Mouse (Mus musculus) fibroblast of lung, adult 2 months (primary cell): Measurements from ENCODE around the gene 9130409I23Rik.
A peak's percentile ranks its signal among the peaks of the same experiment; 100 is the strongest.

ENCODE experiments used
- DNase-seq: peaks from one replicate; pipeline ENCODE4 v3.0.0-alpha.2; 2011; ENCODE audit warnings: low read depth

The 9130409I23Rik gene

DNA sequence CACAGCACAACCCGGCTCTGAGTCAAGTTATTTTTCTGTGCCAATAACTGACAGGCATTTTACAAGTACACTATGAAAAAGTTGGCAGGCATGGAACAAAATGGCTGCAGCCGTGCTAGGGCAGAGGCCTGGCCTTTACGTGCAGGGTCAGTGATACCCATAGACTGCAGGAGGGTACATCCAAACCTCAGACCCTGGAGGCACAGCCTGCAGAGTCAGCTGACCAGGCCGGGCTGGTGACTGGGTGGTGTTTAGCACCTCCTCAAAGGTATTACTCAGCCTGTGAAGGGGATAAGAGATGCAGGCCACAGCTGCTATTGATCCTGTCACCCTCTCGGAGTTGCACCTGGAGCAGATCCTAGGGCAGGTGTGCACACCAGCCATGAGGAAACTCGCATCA, at the start of gene 9130409I23Rik:
TSS of gene 9130409I23Rik (plus strand) at position 301 of the 400 bp plus-strand sequence.
- no peak for DNase-seq

- no peak for DNase-seq
Observed at GRCm38 (mm10) chr1:181001621-181002020, 49.4 kb upstream of the 9130409I23Rik start.

DNA sequence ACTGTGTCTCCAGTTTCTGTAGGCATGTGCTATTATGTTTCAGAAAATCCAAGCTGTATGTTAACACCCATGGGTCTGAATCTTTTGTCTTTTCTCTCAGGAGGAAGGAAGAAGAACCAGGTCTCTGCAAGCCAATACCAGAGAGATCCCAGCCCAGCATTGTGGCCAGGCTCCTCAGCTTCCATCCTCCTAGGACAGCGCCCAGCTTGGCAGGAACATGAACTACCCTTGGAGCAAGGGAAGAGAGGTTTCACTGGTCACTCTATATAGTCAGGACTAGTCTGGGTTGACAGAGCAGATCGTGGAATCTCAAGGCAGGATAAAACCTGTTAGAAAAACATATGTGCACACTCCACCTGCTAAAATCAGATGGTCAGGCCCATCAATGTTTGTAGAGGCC, 47.2 kb upstream of the 9130409I23Rik start:
- DNase-seq = no peak

DNA sequence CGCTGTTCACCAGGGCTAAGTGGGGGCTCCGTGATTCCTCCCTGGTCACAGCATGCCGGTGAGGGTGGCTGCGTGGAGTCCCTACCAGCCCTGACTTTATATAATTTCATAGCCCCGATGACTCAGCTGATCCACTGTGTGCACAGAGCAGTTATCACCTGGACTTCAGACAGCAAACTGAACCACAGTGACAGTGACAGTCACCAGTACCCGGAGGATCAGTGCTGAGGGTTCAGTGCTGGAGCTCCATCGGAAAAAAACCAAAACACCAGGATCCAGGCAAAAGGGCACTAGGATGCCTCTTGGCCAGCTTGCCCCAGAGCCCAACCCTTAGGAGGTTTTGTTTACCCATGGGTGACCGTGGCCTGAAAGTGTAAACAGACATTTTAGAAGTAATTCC, 45.7 kb upstream of the 9130409I23Rik start:
- DNase-seq = no peak

GRCm38 (mm10) chr1:181007831-181008230, 43.2 kb upstream of the 9130409I23Rik start:
- no peak for DNase-seq

DNA sequence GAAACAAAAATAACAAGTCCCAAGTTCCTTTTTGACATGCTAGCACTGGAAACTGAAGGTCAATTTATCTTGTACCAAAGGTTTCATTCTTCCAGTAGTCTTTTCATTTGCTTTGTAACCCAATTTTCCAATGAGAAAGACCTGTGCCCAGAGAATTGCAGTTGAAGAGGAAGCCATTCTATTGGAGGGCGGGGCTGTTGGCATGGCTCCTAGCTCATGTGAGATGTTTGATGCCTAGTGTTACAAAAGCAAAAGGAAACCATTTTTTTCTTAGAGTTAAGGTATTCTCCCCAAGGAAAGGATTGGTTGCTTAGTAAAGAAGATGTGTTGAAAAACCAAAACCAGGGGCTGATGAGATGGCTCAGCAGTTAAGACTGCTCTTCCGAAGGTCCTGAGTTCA, 42.8 kb upstream of the 9130409I23Rik start:
- DNase-seq = no peak

- DNase-seq = no peak
Observed at GRCm38 (mm10) chr1:181009011-181009590, 41.9 kb upstream of the 9130409I23Rik start.

GRCm38 (mm10) chr1:181009754-181010153, 41.3 kb upstream of the 9130409I23Rik start:
- peak; percentile 97 for DNase-seq

GRCm38 (mm10) chr1:181010171-181010932, 40.7 kb upstream of the 9130409I23Rik start:
- DNase-seq = no peak

DNA sequence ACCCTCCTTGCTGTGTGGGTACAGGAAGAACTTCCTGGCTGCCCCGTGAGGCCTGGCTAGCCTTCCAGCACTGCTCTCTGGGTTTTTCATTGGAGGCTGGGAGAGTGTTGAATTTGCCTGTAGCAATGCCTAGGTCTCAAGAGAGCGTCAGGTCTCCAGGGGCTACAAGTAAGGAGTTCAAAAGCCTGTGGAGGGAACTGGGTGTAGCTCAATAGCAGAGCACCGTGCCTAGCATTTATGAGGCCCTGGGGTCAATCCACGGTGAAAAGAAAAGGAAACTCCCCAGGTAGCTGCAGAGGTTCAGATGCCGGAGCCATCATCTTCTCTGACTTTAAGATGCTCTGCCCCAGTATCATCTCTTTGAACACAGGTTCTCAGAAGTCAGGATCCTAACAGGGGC, 39.4 kb upstream of the 9130409I23Rik start:
- no peak for DNase-seq

DNA sequence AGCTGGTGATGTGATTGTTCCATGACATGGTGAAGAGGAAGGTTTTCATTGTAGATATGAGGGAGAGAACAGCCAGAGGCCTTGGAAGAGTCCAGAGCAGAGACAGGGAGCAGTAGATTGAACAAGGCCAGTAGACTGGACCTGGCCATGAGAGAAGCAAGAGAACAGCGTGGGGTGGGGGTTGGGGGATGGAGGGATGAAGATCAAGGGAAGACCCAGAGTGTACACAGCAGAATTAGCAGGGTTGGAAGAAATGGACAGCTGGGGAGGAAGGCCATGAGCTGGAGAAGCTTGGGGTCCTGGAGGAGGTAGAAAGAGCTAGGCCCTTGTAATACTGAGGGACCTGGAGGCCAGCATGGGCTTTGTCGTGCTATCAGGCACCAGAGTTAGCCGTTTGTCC, 38.6 kb upstream of the 9130409I23Rik start:
- no peak for DNase-seq

DNA sequence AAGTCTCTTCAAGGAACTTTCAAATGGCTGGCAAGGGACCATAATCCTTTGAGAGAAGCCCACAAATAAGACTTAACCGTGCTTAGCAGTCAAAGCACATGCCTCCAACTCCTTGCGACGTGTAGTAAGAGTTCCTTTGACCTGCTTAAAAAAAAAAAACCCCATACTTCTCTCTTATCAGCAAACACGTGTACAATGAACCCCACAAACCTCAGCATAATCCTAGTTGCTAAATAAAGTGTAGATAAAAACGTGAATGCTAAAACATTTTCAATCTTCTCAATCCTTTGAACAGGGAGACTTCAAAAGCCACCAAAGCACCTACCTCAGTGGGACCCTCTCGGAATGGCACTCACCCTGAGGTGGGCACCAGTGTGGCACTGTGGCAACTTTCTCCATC, 37.6 kb upstream of the 9130409I23Rik start:
- no peak for DNase-seq

GRCm38 (mm10) chr1:181014731-181015500, 36.1 kb upstream of the 9130409I23Rik start:
- peak; percentile 69 for DNase-seq

GRCm38 (mm10) chr1:181015558-181015957, 35.5 kb upstream of the 9130409I23Rik start:
- peak; percentile 96 for DNase-seq

GRCm38 (mm10) chr1:181016045-181016444, 35.0 kb upstream of the 9130409I23Rik start:
- DNase-seq = no peak

DNA sequence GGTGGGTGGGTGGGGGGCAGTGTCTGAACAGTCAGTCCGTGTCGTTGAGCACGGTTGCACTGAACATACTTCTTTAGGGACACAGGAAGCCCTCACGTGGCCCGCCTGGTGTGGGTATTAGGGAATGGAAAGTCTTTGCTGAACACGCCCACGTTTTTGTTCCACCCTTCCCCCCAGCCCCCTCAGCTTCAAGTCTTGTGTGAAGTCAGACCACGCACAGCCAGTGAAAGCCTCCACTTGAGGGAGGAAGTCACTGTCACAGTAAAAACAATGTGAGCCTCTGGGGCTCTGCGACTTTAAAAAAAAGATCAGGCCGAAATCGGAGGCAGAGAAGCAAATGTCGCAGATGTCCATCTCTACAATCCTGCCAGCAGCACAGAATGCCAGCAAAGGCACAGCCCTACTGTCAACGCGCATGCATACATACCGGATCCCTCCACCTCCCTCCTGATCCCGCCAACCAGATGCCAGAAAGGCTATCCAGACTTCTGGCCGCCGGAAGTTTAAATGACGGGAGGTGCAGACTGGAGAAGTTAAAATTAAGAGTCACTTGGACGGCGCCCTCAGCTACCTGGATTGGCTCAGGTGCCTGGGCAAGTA, 34.4 kb upstream of the 9130409I23Rik start:
- peak; percentile 81 for DNase-seq

- DNase-seq = peak; percentile 56
Observed at GRCm38 (mm10) chr1:181017212-181017711, 33.8 kb upstream of the 9130409I23Rik start.

DNA sequence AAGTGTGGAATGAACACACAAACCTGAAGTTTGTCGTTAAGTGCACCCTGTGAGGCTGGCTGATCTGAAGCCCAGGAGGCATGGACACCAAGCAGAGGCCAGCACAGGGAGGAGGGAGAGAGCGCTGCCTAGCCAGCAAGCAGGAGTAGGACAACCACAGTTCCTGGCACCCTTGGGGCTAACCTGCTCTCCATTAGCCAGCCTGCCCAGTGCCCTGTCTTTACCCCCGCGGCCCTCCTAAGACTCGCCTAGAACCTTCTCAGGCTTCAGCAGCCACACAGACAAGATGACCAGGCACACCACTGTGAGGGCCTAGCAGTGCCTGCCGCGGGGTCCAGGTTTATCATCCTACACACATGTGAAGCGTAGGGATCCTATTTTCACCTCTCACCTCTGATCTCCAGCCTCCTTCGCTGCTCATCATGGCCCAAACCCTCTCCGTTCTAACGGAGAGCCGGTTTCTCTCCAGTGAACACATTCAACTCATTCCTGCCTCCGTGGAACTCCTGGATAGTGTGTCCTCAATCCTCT, 33.1 kb upstream of the 9130409I23Rik start:
- DNase-seq = no peak

DNA sequence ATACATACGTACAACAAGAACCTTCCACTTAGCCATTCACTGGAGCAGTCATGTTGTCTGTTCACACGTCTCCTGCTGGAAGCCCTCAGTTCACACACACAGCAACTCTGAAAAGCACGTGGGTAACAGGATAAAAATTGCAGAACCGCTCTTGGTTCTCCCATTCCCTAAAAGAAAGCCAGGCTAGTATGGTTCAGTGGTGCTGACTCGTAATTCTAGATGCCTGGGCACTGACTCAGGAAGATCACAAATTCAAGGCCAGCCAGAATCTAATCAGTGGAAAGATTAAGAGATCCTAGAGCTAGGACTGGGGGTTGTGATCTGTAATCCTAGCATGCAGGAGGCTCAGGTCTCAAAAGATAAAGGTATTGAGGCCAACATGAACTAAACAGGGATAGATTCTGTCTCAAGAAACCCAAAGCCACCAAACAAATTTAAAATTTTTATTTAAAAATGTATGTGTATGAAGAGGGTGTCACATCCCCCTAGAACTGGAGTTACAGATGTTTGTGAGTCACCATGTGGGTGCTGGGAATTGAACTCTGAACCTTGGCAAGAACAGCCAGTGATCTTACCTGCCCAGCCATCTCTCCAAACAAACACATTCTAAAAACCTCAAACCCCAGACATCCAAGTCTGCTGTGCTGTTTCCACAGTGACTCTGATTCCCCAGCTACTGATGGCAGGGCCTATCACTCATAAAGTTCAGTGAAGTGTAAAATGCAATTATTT, 30.1 kb upstream of the 9130409I23Rik start, which contains the start of gene Ephx1:
TSS of gene Ephx1 (minus strand) at position 149 of the 732 bp plus-strand sequence.
- DNase-seq = no peak

GRCm38 (mm10) chr1:181021488-181021865, 29.6 kb upstream of the 9130409I23Rik start:
- DNase-seq = no peak

GRCm38 (mm10) chr1:181022265-181022664, 28.8 kb upstream of the 9130409I23Rik start:
- DNase-seq = no peak
